14 mouse cellular contexts compared by ENCODE assay signal in the genomic region with DNA sequence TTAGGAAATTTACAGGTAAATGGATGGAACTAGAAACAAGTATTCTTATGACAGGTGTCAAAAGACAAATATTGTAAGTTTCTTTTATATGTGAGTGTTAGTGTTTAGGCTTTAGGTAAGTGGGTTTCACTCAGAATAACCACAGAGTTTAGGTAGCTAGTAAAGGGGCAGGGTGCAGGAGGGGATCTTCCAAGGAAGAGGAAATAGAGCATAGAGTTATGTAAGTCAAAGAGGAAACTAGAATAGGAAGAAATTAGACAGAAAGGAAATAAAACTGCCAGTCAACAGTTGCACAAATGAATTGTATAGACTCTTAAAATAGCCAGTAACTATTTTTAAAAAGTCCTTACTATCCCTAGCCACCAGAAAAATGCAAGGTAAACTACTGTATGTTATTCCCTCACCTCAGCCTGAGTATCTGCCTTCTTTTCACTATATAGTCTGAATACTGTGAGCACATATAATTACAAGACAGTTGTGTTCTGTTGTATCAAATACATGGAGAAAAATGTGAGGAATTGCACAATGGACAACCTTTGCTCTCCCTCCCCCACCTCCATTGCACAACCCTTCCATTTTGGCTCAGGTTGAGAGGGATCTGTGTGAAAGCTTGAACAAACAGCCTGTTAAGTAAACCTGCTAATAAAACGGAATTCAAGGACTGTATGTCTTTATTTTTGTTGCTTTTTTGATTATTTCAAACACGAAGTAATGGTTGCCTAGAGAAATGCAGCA. TPM values are rescaled to one million over a fixed set of nuclear protein-coding genes. Genes with fewer than 3 reads are reported as not detected.
DNase-seq lines count a peak whose midpoint lies in the region; ATAC-seq lines count a peak whose summit lies in the region.
"Had no signal": no experiment of that assay in that cellular context is flagged by ENCODE, and none has a peak within 500 bp of the region (broad histone marks: within the 10 kb centered on the region; RNA-seq: fewer than 3 reads in every experiment).

No protein-coding gene starts in this region.

- H3K27me3 ChIP-seq in intestine, embryonic 16.5 days (replicated peaks; ENCODE audit: control insufficient read depth, insufficient read depth, low read length) = no peaks in the 10 kb centered on the region
- H3K27me3 ChIP-seq in midbrain, embryonic 10.5 days (ENCODE audit: low read depth, poor library complexity, severe bottlenecking) = no peaks in the 10 kb centered on the region
- H3K27me3 ChIP-seq: CH12.LX; hindbrain, embryonic 15.5 days; midbrain, embryonic 12.5 days had no signal

- no peak overlapping the region for H3K27ac ChIP-seq in intestine, embryonic 16.5 days (ENCODE audit: low read length)
- H3K27ac ChIP-seq in midbrain, embryonic 10.5 days (replicated peaks) = no peak overlapping the region
- H3K27ac ChIP-seq: embryonic facial prominence, embryonic 10.5 days; forebrain, embryonic 10.5 days; hindbrain, embryonic 15.5 days; midbrain, embryonic 12.5 days had no signal

- H3K9me3 ChIP-seq in intestine, embryonic 16.5 days (ENCODE audit: control insufficient read depth, low read length) = no peaks in the 10 kb centered on the region
- H3K9me3 ChIP-seq in midbrain, embryonic 10.5 days (replicated peaks) = no peaks in the 10 kb centered on the region
- H3K9me3 ChIP-seq: embryonic facial prominence, embryonic 10.5 days; forebrain, embryonic 10.5 days; hindbrain, embryonic 15.5 days; midbrain, embryonic 12.5 days had no signal

- H3K4me3 ChIP-seq in intestine, embryonic 16.5 days (ENCODE audit: low read length) = no peak overlapping the region
- H3K4me3 ChIP-seq in midbrain, embryonic 10.5 days = no peak overlapping the region
- H3K4me3 ChIP-seq: embryonic facial prominence, embryonic 10.5 days; forebrain, embryonic 10.5 days; hindbrain, embryonic 15.5 days; midbrain, embryonic 12.5 days had no signal

- ATAC-seq in intestine, embryonic 16.5 days = peak; percentile 92
- no peak for ATAC-seq in cerebellum, adult (ENCODE audit: insufficient number of reproducible peaks, low FRiP score, low TSS enrichment)

- no peak overlapping the region for H3K4me2 ChIP-seq in intestine, embryonic 16.5 days (ENCODE audit: low read depth, low read length)
- H3K4me2 ChIP-seq: hindbrain, embryonic 15.5 days; midbrain, embryonic 12.5 days had no signal

- H3K9ac ChIP-seq in intestine, embryonic 16.5 days (ENCODE audit: low read depth, low read length) = no peak overlapping the region
- H3K9ac ChIP-seq: hindbrain, embryonic 15.5 days; midbrain, embryonic 12.5 days had no signal

- no peaks in the 10 kb centered on the region; the same call in 1 of the 2 replicates for H3K4me1 ChIP-seq in intestine, embryonic 16.5 days (ENCODE audit: control insufficient read depth, insufficient read depth, low read length)
- H3K4me1 ChIP-seq in midbrain, embryonic 10.5 days = no peaks in the 10 kb centered on the region
- H3K4me1 ChIP-seq: embryonic facial prominence, embryonic 10.5 days; forebrain, embryonic 10.5 days; hindbrain, embryonic 15.5 days; midbrain, embryonic 12.5 days had no signal

- H3K36me3 ChIP-seq in intestine, embryonic 16.5 days (ENCODE audit: control insufficient read depth, insufficient read depth, low read length) = no peaks in the 10 kb centered on the region
- no peaks in the 10 kb centered on the region for H3K36me3 ChIP-seq in midbrain, embryonic 10.5 days
- H3K36me3 ChIP-seq: embryonic facial prominence, embryonic 10.5 days; forebrain, embryonic 10.5 days; hindbrain, embryonic 15.5 days; midbrain, embryonic 12.5 days had no signal

- 49% methylated on average over 2 of the region's 2 CpGs for WGBS in intestine, embryonic 16.5 days
- 64% methylated on average over 2 of the region's 2 CpGs for WGBS in midbrain, embryonic 10.5 days

- DNase-seq in 416B (ENCODE audit: low read depth) = peak; percentile 29
- peak; percentile 11 for DNase-seq in NIH3T3 (ENCODE audit: low read depth)
- DNase-seq in lung, postnatal 10 days = peak; percentile 27
- DNase-seq in midbrain, embryonic 10.5 days (ENCODE audit: low spot score) = no peak
- DNase-seq in frontal cortex, postnatal 25 days (ENCODE audit: low spot score in 2 of 2) = no peak
- DNase-seq: cerebellum, adult 9-11 months; kidney, postnatal 25 days had no signal

RNA-seq across cellular contexts. Expression of gene Tbc1d2b, which starts 32.7 kb away (rescaled TPM):
- polyA plus RNA-seq in intestine, embryonic 16.5 days (2015; fragmentation: Nextera tagmentation; extraction: Ambion mirVana) = 9.3 and 11.0 TPM in 2 replicates
- polyA plus RNA-seq in midbrain, embryonic 10.5 days (2016; fragmentation: Nextera tagmentation; extraction: Ambion mirVana) = 7.9 and 8.9 TPM in 2 replicates

Comparison
In these comparisons a context has a peak if more than half of its experiments do, and no peak if none do; other contexts are left out.
1. DNase-seq: peak in 416B (single experiment), NIH3T3 (single experiment) and lung, postnatal 10 days (single experiment); none in midbrain, embryonic 10.5 days (single experiment) and frontal cortex, postnatal 25 days (0 of 2).